Mouse (Mus musculus) G1E (cell line): ENCODE results near the gene Ehd4. TPM values are rescaled to one million over a fixed set of nuclear protein-coding genes. Genes with fewer than 3 reads are reported as not detected.
A peak's percentile ranks its signal among the peaks of the same experiment; 100 is the strongest.

ENCODE experiments used
- ATAC-seq: 2 replicates; pipeline ENCODE4 v1.8.0; 2016; ENCODE audit warnings: mild to moderate bottlenecking; ENCODE audit not compliant: insufficient number of reproducible peaks, poor library complexity, low FRiP score, severe bottlenecking; ENCODE audit errors: extremely low read depth
- DNase-seq: peaks from one replicate; pipeline ENCODE4 v3.0.0; 2012; ENCODE audit warnings: low spot score
- H3K27me3 ChIP-seq: 2 replicates; pipeline ENCODE4 v1.6.1; 2012; ENCODE audit warnings: mild to moderate bottlenecking, low read length, inconsistent platforms; ENCODE audit not compliant: insufficient read depth
- H3K36me3 ChIP-seq: replicated peaks from 2 replicates; pipeline ENCODE3; 2012; ENCODE audit warnings: mild to moderate bottlenecking, inconsistent platforms
- H3K4me1 ChIP-seq: 2 replicates; pipeline ENCODE4 v1.6.1; 2012; ENCODE audit warnings: low read depth, low read length, inconsistent platforms, mixed read lengths; ENCODE audit not compliant: insufficient read depth
- H3K4me3 ChIP-seq: 2 replicates; pipeline ENCODE4 v1.5.1; 2012; ENCODE audit warnings: low read depth, mild to moderate bottlenecking, inconsistent platforms, low read length, moderate library complexity, mixed read lengths
- H3K9me3 ChIP-seq: replicated peaks from 2 replicates; pipeline ENCODE4 v1.6.1; 2012; ENCODE audit warnings: inconsistent platforms
- CTCF ChIP-seq: IDR thresholded peaks from 2 replicates; pipeline ENCODE4 v1.5.1; 2012; ENCODE audit warnings: low read depth, low read length, inconsistent platforms, mixed read lengths
- GATA1 ChIP-seq: IDR thresholded peaks from 2 replicates; pipeline ENCODE4 v1.6.1; 2012; ENCODE audit warnings: borderline replicate concordance, low read length, inconsistent platforms, mixed read lengths
- GATA2 ChIP-seq: IDR thresholded peaks from 2 replicates; pipeline ENCODE4 v1.6.1; 2012; ENCODE audit warnings: low read depth, low read length, inconsistent platforms, borderline replicate concordance
- POLR2AphosphoS5 ChIP-seq: IDR thresholded peaks from 2 replicates; pipeline ENCODE4 v1.6.1; 2012; ENCODE audit warnings: low read depth, low read length, inconsistent platforms; ENCODE audit not compliant: insufficient replicate concordance
- TAL1 ChIP-seq: conservative IDR thresholded peaks from 2 replicates; pipeline ENCODE4 v1.6.1; 2012; ENCODE audit warnings: low read depth, low read length, inconsistent platforms, mixed read lengths
- polyA plus RNA-seq: library from polyadenylated mRNA; stranded (reverse); fragments of >175 nt; gene quantifications from 2 replicates; pipeline ENCODE4 v1.2.3, GENCODE M21; 2012
- total RNA-seq, 2 experiments: library from RNA; stranded (forward) in 1 of 2; stranded (reverse) in 1 of 2; fragments of 200-1000 nt in 1 of 2; fragments of >200 nt in 1 of 2; fragmentation: Nextera tagmentation in 1 of 2; gene quantifications; 2 replicates each; pipeline ENCODE4 v1.2.3; 2014 to 2017

The Ehd4 gene
- total and polyA plus RNA-seq, 3 experiments = 10.8 to 30.3 (median 11.0) TPM

- Histone ChIP-seq H3K9me3 (no peaks in the 10 kb centered on the region), H3K4me3 (no peak overlapping the region), H3K36me3 (no peaks in the 10 kb centered on the region), H3K4me1 (peaks cover 15% of the 10 kb centered on the region), H3K27me3 (peaks cover 3% of the 10 kb centered on the region)
- TF ChIP-seq TAL1 (no peak), GATA1 (no peak), GATA2 (no peak), POLR2AphosphoS5 (no peak), CTCF (no peak)
- ATAC-seq = no peak
- no peak for DNase-seq
These were observed 4.4 kb upstream of the Ehd4 start for GRCm38 (mm10) chr2:120158846-120159245.

- ATAC-seq (no peak), DNase-seq (no peak)
These were observed 3.6 kb upstream of the Ehd4 start for GRCm38 (mm10) chr2:120158016-120158415.

GRCm38 (mm10) chr2:120157606-120158005 lies 3.2 kb upstream of the Ehd4 start:
- H3K4me3 ChIP-seq = no peak overlapping the region
- H3K4me1 ChIP-seq = peaks cover 24% of the 10 kb centered on the region
- ATAC-seq (no peak), DNase-seq (no peak)
- H3K36me3 ChIP-seq = peaks cover under 1% of the 10 kb centered on the region
- H3K9me3 ChIP-seq = no peaks in the 10 kb centered on the region
- TF ChIP-seq GATA2 = no peak
- H3K27me3 ChIP-seq = peaks cover 3% of the 10 kb centered on the region

More at GRCm38 (mm10) chr2:120158016-120158415, 3.6 kb upstream of the Ehd4 start:
- TF ChIP-seq POLR2AphosphoS5 (no peak), TAL1 (no peak), GATA2 (no peak), GATA1 (no peak), CTCF (no peak)
- peaks cover 21% of the 10 kb centered on the region for H3K4me1 ChIP-seq
- peaks cover 3% of the 10 kb centered on the region for H3K27me3 ChIP-seq
- H3K36me3 ChIP-seq = no peaks in the 10 kb centered on the region
- no peaks in the 10 kb centered on the region for H3K9me3 ChIP-seq
- H3K4me3 ChIP-seq = no peak overlapping the region

- no peak for DNase-seq
- Histone ChIP-seq H3K36me3 (peaks cover 21% of the 10 kb centered on the region), H3K4me3 (peak overlapping the region; percentile 96), H3K9me3 (no peaks in the 10 kb centered on the region), H3K27me3 (no peaks in the 10 kb centered on the region; the same call in 1 of the 2 replicates), H3K4me1 (peaks cover 22% of the 10 kb centered on the region)
- TF ChIP-seq POLR2AphosphoS5 (no peak), GATA2 (no peak), CTCF (no peak), TAL1 (no peak), GATA1 (no peak)
- no peak for ATAC-seq
These were observed 633 bp downstream of the Ehd4 start for GRCm38 (mm10) chr2:120153586-120154360.

GRCm38 (mm10) chr2:120150571-120150970 lies 3.8 kb downstream of the Ehd4 start:
- H3K4me3 ChIP-seq = no peak overlapping the region
- no peaks in the 10 kb centered on the region for H3K9me3 ChIP-seq
- no peak for DNase-seq
- H3K4me1 ChIP-seq = peaks cover 22% of the 10 kb centered on the region
- no peak for TF ChIP-seq GATA1
- ATAC-seq = no peak
- peaks cover 40% of the 10 kb centered on the region for H3K36me3 ChIP-seq
- H3K27me3 ChIP-seq = no peaks in the 10 kb centered on the region

- TF ChIP-seq GATA1 (no peak), CTCF (no peak), TAL1 (no peak), POLR2AphosphoS5 (no peak), GATA2 (no peak)
- Histone ChIP-seq H3K36me3 (peaks cover 40% of the 10 kb centered on the region), H3K9me3 (no peaks in the 10 kb centered on the region), H3K27me3 (no peaks in the 10 kb centered on the region), H3K4me1 (peaks cover 15% of the 10 kb centered on the region), H3K4me3 (no peak overlapping the region)
- DNase-seq (no peak), ATAC-seq (no peak)
These were observed 4.8 kb downstream of the Ehd4 start for GRCm38 (mm10) chr2:120149634-120150033.

GRCm38 (mm10) chr2:120147999-120148398 lies 6.4 kb downstream of the Ehd4 start:
- H3K27me3 ChIP-seq = no peaks in the 10 kb centered on the region
- peaks cover 43% of the 10 kb centered on the region for H3K36me3 ChIP-seq
- no peak overlapping the region for H3K4me3 ChIP-seq
- ATAC-seq (no peak), DNase-seq (no peak)
- H3K9me3 ChIP-seq = no peaks in the 10 kb centered on the region
- no peak for TF ChIP-seq TAL1
- TF ChIP-seq CTCF = no peak
- no peak for TF ChIP-seq POLR2AphosphoS5
- no peak for TF ChIP-seq GATA1
- no peak for TF ChIP-seq GATA2
- H3K4me1 ChIP-seq = peaks cover 5% of the 10 kb centered on the region
